Mouse (Mus musculus) right cerebral cortex, postnatal 4 days (tissue): Measurements from ENCODE around the gene Ppp3r1.
"Not testable (repeated sequence)": the region's sequence is repeated elsewhere in the genome, so short reads cannot be mapped to it uniquely, and the experiment has no call there.

Experiments used
- DNase-seq: peaks from one replicate; pipeline ENCODE4 v3.0.0-alpha.2; 2022

Gene Ppp3r1

DNA sequence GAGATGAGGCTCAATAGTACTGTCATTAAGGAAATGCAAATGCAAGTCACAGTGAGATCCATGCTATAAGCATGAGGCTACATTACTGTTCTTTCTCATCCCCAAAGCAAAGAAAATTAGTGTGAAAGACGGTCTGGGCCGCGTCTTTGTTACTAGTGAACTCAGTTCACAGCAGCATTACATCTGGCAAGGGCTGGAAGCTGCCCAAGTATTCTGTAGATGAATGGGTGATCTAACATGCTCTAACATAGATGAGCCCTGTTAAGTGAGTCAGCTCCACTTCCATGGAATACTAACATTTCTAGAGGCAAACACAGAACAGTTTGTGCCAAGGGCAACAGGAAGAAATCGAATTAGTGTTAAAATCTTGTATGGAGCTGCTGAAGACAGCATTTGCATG, 41.9 kb downstream of the Ppp3r1 start:
- DNase-seq = no peak

DNA sequence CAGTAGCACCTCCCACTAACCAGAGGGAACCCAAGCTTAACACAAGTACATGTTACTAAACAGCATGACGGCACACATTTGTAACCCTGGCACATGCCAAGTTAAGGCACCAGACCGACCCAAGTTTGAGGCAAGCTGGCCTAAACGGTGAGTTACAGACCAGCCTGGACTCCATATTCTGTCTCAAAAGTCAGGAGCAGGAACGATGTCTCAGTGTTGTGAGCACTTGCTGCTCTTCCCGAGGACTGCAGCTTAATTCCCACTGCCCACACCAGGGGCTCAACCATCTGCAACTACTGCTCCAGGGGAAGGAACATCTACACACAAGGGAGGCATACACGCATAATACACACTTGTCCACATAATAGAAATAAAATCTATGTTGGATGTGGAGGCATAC, 43.4 kb downstream of the Ppp3r1 start:
- no peak for DNase-seq

DNA sequence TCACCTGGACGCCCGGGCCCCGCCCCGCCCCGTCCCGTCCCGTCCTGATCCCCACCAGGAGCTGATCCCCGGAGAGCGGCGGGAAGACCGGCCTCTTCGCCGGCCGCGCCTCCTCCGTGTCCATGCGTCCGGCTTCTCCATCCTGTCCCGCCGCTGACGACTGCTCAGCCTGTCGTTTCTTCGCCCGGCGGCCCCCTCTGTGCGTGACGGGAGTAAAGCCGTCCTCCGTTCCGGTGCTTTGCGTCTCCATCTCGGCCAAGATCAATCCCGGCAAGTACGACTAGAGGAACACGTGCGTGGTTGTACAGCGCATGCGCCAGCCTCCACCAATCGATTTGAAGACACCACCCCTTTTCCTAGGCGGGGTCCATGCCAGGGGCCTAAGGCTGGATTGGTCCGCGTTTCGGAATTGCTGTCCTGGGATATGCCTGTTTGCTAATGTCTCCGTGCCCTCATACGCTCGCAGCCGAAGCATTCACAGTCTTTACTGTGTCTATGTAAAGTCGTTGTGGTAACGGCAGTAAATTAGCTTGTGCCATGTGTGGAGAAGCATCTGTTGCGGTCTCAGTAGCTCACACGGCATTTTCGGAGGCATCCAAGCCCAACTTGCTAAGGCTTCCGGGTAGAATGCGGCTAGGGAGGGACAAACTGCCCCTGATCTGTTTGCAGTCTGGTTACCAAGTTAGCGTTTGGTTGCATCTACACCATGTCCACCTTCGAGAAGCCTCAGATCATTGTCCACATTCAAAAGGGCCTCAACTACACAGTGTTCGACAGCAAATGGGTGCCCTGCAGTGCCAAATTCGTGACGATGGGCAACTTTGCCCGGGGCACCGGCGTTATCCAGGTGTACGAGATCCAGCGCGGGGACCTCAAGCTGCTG, 52.4 kb downstream of the Ppp3r1 start, which contains the start of gene Pno1:
TSS of gene Pno1 (minus strand) at position 311 of the 883 bp plus-strand sequence.
- DNase-seq = peak; percentile 97

- no peak for DNase-seq
Observed at GRCm38 (mm10) chr11:17212141-17212495, 53.1 kb downstream of the Ppp3r1 start.

DNA sequence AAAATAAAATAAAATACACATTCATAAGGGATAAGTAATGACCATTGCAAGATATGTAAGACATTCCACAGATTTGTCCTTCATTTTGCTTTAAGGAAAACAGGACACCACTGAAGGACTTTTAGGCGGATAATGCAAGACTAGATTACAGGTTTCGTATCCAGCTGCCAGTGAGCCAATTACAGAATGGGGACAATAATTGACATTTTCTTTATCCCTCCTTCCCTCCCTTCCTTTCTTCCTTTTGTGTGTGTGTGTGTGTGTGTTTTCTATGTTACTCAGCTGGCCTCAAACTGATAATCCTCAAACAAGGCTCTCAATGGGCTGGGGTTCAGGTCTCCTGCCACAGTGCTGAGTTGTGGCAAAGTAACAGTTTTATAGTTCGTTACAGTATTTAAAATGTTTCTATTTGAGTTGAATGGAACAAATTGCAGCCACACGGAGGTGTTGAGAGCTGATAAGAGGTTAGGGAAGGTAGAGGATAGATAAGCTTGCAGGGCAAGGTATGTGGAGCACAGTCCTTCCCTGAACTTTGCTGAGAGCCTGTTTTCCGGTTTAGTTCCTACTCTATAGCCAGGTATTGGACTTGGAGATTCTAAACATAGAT, 53.9 kb downstream of the Ppp3r1 start:
- DNase-seq = no peak

DNA sequence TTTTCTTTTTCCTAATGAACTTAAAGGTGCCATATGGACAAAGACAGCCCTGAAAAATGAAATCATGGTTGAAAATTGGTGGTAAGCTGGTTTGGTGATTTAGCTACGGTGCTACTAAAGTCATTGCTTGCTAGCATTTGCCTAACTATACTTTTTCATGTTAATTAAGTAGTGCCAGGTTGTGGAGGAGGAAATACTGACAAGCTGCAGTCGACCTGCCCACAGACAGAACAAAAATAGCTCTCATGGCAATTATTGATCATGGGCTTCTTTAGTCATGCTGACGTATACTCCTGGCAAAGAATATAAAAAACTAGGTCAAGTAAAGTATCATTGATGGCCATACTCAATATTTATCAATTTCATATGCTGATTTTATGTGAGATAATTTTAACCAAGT, 56.4 kb downstream of the Ppp3r1 start:
- DNase-seq = no peak

- no peak for DNase-seq
Observed at GRCm38 (mm10) chr11:17221126-17221525, 62.1 kb downstream of the Ppp3r1 start.

GRCm38 (mm10) chr11:17232792-17233191, 73.7 kb downstream of the Ppp3r1 start:
- no peak for DNase-seq

GRCm38 (mm10) chr11:17236449-17237037, 77.5 kb downstream of the Ppp3r1 start:
- DNase-seq = no peak

- DNase-seq = not testable (repeated sequence)
Observed at GRCm38 (mm10) chr11:17238598-17238997, 79.5 kb downstream of the Ppp3r1 start.

- DNase-seq = no peak
Observed at GRCm38 (mm10) chr11:17248715-17249114, 89.7 kb downstream of the Ppp3r1 start.
